In genomic region chrX:152762437-152762836, GRCm38 (mm10) we compare ENCODE assay signal across 29 mouse cellular contexts. TPM values are rescaled to one million over a fixed set of nuclear protein-coding genes. Genes with fewer than 3 reads are reported as not detected.
A peak's percentile ranks its signal among the peaks of the same experiment; 100 is the strongest.
DNase-seq lines count a peak whose midpoint lies in the region; ATAC-seq and TF ChIP-seq lines count a peak whose summit lies in the region.
"Had no signal": no experiment of that assay in that cellular context is flagged by ENCODE, and none has a peak within 500 bp of the region (broad histone marks: within the 10 kb centered on the region; RNA-seq: fewer than 3 reads in every experiment).

No protein-coding gene starts in this region.

- no peak overlapping the region for H3K4me3 ChIP-seq in layer of hippocampus, adult 2 months
- H3K4me3 ChIP-seq: heart, embryonic 10.5 days; heart, embryonic 15.5 days; liver, embryonic 12.5 days; megakaryocyte, embryonic 14.5 days; midbrain, embryonic 12.5 days; myocyte; neural tube, embryonic 12.5 days had no signal

- peak overlapping the region; percentile 61 for H3K27ac ChIP-seq in layer of hippocampus, adult 2 months
- H3K27ac ChIP-seq: heart, embryonic 10.5 days; heart, embryonic 15.5 days; liver, embryonic 12.5 days; midbrain, embryonic 12.5 days; neural tube, embryonic 12.5 days had no signal

- DNase-seq in adrenal gland, postnatal 14 days: peak; percentile 24
- DNase-seq in adrenal gland, postnatal 4 days (ENCODE audit: low spot score in 2 of 2): no peak
- no peak for DNase-seq in layer of hippocampus, adult 2 months (ENCODE audit: low spot score in 2 of 2)
- no peak for DNase-seq in layer of hippocampus, adult 9-10 months (ENCODE audit: low spot score)
- peak; percentile 19 for DNase-seq in fat pad, adult 2 months (ENCODE audit: extremely low read depth, low read depth, low spot score)
- DNase-seq in spleen, postnatal 10 days (ENCODE audit: low spot score in 2 of 2): no peak
- DNase-seq: cerebellum, adult 8-10 months; cerebellum, postnatal 25 days; gastrocnemius, postnatal 25 days; heart, adult 11 months; kidney, postnatal 25 days; layer of hippocampus, adult 9-11 months; liver, postnatal 0 days; lung, postnatal 36 days; thymus, postnatal 4 days had no signal

- ATAC-seq in megakaryocyte progenitor cell, adult 5-6 weeks (replicated peaks; ENCODE audit: poor library complexity): no peak
- ATAC-seq: CD4-positive, CD25-positive, alpha-beta regulatory T cell, adult 4 months; forebrain, embryonic 14.5 days; hindbrain, embryonic 16.5 days; liver, embryonic 12.5 days; liver, postnatal 0 days had no signal

- TF ChIP-seq CTCF in layer of hippocampus, adult 2 months (conservative IDR thresholded peaks at IDR 0.05): no peak

RNA-seq across cellular contexts. Expression of gene Shroom2, which starts 6.8 kb away (rescaled TPM):
- total RNA-seq in adrenal gland, postnatal 14 days (2021): 8.7 and 10.0 TPM in 2 replicates
- total RNA-seq in adrenal gland, postnatal 4 days (2021): 10 to 100 TPM; 15.1 to 25.1 TPM
- 10 to 100 TPM; 87.6 to 92.2 TPM for total RNA-seq in layer of hippocampus, adult 2 months (2021)
- total RNA-seq in megakaryocyte progenitor cell, adult 5-6 weeks (2015): 0.74 and 1.2 TPM in 2 replicates
- total RNA-seq in megakaryocyte progenitor cell, adult 5-6 weeks (2017): 0.17 and 0.78 TPM in 2 replicates

RNA-seq across cellular contexts. Expression of gene Gpr143, which starts 19.3 kb away (rescaled TPM):
- total RNA-seq in adrenal gland, postnatal 14 days (2021): not detected in 2 replicates
- total RNA-seq in adrenal gland, postnatal 4 days (2021): under 1 TPM in 1 of 2 experiments, not detected in 1; 0.36 TPM
- total RNA-seq in layer of hippocampus, adult 2 months (2021): under 1 TPM in 1 of 2 experiments, not detected in 1; 0.54 TPM
- total RNA-seq in megakaryocyte progenitor cell, adult 5-6 weeks (2015): not detected in 2 replicates
- total RNA-seq in megakaryocyte progenitor cell, adult 5-6 weeks (2017): not detected in 2 replicates
- total RNA-seq: gastrocnemius, adult 18-20 months; gastrocnemius, postnatal 25 days; heart, postnatal 25 days; midbrain, postnatal 0 days had no signal

Comparison
In these comparisons a context has a peak if more than half of its experiments do, and no peak if none do; other contexts are left out.
1. DNase-seq: peak in adrenal gland, postnatal 14 days (single experiment) and fat pad, adult 2 months (single experiment); none in adrenal gland, postnatal 4 days (0 of 2), layer of hippocampus, adult 2 months (0 of 2), layer of hippocampus, adult 9-10 months (single experiment) and spleen, postnatal 10 days (0 of 2).